Mouse (Mus musculus): ENCODE data around the gene Ovol3.
A peak's percentile ranks its signal among the peaks of the same experiment; 100 is the strongest.
"Not testable (repeated sequence)": the region's sequence is repeated elsewhere in the genome, so short reads cannot be mapped to it uniquely, and the experiment has no call there.

Ovol3 gene

DNA sequence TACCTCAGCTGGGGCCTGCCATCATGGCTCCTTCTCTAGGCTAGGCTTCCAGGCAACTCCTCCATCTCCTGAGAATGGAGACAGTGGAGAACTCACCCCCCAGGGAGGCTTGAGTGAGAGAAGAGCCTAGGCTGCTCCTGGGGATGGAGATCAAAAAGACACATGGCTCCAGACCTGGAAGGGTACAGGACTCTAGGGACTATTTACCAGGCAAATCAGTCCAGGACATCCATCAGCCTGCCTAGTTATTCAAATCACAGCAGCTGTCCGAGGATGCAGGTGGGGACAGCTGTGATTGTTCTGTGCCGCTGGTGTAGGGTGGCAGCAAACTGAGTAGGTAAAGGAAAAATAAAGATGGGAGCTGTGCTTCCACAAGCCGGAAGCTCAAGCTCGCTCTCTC, at the start of gene Ovol3:
Gene Ovol3, minus strand, starts transcription at position 101 of the 400 bp plus-strand sequence.
- DNase-seq (ENCODE audit: low spot score) = no peak

DNA sequence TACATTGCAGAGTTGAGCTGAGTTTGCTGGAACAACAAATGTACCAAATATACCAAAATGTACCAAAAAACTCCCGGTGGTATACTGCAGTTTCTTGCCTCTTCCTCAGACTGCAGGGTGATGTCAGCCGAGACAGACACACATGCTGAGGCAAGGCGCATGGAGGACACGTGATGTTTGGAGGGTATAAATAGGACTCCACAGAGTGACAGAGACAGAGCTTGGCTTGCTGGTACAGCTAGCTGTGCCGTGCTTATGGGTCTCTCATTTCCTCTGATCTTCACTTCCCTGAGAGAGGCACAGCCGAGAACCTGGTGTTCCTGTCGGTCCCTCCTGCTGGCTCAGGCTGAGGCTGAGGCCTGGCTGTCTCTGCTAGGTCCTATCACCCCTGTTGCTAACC, 47.2 kb upstream of the Ovol3 start:
- no peak for DNase-seq (ENCODE audit: low spot score)

DNA sequence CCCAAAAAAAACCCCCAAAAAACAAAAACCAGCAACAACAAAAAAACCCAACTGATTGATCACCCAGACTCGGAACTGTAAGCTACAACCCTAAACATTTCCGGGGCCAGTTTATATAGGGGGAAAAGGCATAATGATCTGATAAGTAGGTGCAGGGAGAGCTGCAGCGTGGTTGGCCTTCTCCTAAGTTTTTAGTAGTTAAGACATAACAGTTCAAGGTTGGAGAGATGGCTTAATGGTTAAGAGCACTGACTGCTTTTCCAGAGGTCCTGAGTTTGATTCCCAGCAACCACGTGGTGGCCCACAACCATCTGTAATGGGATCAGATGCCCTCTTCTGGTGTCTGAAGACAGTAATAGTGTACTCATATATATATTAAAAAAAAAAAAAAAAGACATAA, 46.0 kb upstream of the Ovol3 start:
- no peak for DNase-seq (ENCODE audit: low spot score)

DNA sequence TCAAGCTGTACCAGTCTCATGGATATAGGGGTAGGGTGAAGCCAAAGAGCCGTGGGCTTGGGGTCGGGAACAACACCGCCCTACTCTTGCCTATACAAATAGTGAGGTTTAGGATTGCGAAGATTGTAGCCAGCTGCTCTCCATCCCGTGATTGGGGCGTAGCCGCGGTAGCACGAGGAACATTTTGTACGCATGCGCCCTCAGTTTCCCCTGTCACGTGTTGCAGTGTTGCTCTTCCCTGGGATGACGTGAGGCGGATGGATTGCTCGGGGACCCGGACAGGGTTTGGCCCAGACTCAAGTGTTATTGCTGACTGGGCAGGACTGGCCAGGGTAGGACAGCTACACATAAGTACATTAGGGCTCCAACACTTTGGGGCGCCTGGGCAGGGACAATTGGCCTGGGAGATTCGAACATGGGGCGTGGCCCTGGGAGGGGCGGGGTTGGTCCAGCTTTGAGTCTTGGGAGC, 45.2 kb upstream of the Ovol3 start:
- peak; percentile 92 for DNase-seq (ENCODE audit: low spot score)

DNA sequence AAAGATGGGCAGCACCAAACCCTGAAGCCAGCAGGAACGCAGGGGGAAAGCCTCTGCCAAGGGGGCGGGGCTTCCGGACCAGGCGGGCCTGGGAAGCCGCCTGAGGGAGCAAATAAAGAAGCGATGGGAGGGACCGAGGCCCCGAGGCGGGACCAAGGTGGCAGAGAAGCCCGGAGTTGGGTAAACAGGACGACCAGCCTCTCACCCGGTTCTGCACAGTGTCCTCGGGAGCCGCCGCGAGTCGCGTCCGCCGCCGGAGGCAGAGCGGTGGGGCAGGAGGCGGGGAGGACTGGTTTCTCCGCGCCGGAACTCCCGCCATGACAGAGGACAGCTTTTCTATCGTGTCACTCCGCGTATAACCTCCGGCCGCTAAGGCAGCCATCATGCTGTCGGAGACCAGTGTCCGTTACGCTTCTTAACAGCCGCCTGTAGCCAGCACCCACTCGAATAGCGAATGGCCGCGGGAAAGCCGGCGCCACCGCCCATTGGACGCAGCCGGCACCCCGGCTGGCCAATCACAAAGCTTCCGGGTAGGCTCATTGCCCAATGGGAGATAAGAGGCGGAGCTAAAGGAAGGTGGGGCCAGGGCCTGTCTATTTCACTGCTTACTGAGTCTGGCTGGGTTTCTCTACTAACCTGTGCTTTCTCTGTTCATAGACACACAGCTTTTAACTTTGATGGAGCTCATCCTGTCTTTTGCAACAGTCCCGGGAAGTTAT, 44.6 kb upstream of the Ovol3 start, which contains the start of the genes Thap8 and Wdr62:
Gene Thap8, plus strand, starts transcription at position 144 of the 719 bp plus-strand sequence.
Gene Wdr62, minus strand, starts transcription at position 469 of the 719 bp plus-strand sequence.
- peak; percentile 94 for DNase-seq (ENCODE audit: low spot score)

DNA sequence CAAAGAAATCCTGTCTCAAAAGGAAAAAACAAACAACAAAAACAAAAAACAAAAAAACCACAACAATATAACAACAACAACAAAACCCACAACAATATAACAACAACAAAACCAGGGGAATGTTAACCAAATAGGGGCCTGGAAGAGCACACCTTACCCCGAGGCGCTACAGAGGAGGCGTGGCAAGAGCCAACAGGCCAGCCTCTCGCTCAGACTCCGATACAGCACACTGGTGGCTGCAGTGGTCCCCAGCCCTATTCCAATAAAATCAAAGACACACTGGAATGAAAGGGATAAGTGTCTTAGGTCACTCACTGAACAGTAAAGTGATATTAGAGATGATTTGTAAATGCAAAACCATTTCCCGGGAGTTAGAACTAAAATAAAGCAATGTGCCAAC, 44.0 kb upstream of the Ovol3 start:
- DNase-seq (ENCODE audit: low spot score) = no peak

DNA sequence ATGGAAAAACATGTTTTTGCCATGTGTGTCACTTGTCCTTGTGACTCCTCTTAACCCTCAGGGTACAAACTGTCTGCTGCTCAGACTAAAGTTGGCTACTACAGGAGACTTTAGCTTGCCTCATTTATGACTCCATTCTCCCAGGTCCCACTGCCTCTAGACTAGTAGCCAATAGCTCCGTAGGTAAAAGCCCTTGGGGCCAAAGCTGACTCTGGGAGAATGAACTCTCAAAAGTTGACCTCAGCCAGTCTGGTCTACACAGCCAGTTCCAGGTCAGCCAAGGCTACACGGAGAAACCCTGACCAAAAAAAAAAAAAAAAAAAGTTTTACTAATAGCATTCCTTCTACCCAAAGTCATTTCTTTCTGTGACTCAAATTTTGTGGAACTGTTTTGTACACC, 43.4 kb upstream of the Ovol3 start:
- DNase-seq (ENCODE audit: low spot score) = no peak

DNA sequence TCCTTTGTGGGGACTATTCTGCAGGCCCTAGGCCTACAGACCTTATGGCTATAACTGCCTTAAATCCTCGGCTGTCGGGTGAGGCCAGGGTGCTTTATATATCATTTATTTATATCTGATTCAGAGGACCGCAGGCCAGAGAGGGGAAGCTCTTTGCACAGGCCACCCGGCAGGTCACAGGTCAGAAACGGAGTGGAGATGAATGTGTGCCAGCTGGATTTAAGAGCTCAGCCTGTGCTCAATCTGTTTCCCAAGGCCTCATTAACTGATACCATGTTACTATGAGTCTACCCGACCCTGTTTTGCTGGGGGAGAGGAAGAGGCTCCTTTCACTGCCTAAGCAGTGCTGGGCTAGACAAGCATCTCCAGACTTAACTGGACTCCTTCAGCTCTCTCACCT, 38.9 kb upstream of the Ovol3 start:
- no peak for DNase-seq (ENCODE audit: low spot score)

DNA sequence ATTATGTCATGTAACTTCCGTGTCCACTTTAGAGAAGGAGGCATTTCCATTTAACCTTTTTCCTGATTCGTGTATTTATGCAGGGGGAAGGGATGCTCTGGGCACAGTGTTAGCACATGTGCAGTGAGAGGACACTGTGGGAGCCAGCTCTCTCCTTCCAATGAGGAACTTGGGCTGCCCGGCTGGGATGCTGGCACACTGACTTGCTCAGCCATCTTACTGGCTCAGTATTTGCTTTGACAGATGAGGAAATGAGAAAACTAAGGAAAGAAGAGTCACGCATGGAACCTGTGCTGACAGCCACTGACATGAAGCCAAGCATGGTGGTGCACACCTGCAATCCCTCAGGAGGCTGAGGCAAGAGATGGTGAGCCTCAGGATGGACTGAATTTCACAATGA, 34.1 kb upstream of the Ovol3 start:
- no peak for DNase-seq (ENCODE audit: low spot score)

DNA sequence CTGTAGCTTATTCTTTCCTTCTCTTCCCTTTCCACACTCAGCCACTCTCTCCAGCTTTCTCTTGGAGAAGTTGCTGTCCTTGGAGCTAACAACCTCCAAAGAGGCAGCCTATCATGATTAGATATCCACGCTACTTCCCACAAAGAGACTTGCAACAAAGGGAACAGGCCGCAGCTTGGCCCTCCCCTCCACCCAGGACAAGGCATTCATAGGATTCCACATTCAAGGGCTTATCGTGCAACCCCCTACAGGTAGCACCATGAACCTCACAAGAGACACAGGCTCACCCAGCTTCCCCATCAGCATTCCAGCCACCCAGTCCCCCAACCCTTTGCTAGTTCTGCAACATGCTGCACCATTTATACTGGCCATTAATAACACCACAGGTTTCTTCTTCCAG, 31.3 kb upstream of the Ovol3 start:
- no peak for DNase-seq (ENCODE audit: low spot score)

DNA sequence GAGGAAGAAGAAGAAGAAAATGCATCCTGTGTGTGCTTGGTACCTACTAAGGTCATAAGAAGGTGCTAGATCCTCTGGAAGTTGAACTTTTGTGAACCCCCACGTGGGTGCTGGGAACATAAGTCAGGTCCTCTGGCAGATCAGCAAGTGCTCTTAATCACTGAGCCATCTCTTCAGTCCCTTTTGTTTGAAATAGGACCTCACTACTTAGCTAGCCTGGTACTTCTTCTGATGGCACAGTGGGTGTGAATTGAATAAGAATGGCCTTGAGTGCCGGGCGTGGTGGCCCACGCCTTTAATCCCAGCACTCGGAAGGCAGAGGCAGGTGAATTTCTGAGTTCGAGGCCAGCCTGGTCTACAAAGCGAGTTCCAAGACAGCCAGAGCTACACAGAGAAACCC, 30.4 kb upstream of the Ovol3 start:
- DNase-seq (ENCODE audit: low spot score) = no peak

DNA sequence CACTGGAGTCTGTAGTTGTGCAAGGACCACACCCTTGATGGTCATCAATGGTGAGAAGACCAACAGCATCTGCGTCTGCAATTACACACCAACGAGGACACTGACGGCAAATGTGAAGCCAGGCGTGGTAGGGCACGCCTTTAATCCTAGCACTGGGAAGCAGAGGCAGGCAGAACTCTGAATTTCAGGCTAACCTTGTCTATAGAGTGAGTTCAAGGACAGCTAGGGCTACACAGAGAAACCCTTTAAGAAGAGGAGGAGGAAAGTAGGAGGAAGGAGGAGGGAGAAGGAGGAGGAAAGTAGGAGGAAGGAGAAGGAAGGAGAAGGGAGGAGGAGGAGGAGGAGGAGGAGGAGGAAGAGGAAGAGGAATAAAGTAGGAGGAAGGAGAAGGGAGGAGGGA, 30.0 kb upstream of the Ovol3 start:
- no peak for DNase-seq (ENCODE audit: low spot score)

DNA sequence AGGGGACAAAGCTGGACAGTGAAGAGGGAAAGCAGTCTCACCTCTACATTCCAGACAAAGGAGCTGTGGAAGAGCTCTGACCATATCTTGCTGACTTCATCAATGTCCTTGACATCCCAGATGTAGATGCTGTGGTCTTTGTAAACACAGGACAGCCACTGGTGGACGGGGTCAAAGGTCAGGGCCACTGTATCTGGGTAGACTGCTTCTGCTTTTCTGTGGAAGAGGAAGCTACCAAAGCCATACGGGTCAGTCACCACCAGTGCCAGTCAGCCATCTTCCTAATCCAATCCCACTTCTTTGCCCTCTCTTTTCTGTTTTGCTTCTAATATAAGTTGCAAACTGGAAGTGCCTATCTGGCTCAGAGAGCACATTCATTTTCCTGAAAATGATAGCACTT, 29.5 kb upstream of the Ovol3 start:
- no peak for DNase-seq (ENCODE audit: low spot score)

DNA sequence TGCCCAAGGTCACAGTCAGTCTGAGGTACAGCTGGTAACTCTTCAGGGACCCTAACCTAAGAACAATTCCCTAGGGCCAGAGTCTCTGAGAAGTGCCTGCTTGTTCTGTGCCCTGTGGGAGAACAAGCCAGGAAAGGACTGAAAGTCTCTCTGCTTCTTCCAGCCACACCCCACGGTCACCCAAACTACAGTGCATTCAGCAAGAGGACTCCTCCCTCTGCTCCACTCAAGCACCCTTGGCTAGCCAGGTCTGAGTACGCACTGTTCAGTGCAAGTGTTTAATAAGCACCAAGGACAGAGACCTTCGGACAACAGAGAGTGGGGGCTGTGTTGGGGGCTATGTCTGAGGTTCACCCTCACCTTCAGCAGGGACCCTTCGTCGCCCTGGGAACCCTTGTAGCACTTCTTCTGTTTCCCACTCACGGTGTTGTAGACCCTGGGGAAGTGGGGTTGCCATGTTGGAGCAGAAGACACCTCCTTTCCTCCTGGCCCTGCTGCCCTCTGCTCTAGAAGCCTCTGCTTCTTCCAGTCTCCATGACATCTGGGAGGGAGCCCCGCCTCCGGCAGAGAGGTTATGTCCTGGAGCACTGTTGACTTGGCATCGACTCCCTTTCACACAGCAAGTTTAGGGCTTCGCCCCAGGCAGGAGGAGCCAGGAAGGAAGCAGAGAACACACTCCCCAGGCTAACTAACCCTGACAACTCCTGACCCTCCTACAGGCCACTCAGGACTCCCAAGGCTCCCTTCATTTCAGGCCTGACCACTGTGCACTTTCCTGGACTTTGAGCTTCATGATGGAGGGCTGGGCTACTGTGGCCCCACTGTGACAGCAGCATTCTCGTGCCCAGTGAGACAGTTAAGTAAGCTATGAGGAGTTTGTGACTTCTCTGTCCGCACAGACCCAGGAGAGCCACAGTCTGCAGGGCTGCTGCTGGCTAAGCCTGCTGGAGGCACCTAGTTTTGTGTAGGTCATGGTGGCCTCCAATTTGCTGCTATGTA, 16.7 kb upstream of the Ovol3 start:
- peak; percentile 69 for DNase-seq (ENCODE audit: low spot score)

DNA sequence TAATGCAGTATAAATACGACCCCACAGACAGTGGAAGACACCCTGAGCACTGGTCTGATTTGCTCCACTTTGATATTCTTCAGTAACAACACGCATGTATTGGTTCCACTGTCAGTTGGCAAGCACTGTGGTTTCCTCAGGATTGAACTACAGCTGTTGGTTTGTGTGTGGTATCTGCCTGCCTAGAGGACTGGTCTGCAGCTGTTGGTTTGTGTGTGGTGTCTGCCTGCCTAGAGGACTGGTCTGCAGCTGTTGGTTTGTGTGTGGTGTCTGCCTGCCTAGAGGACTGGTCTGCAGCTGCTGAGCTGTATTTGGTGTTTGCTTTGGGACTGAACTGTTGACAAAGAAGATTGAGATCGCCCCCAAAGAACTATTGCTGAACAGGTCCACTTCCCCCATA, 1.8 kb upstream of the Ovol3 start:
- not testable (repeated sequence) for DNase-seq (ENCODE audit: low spot score)

DNA sequence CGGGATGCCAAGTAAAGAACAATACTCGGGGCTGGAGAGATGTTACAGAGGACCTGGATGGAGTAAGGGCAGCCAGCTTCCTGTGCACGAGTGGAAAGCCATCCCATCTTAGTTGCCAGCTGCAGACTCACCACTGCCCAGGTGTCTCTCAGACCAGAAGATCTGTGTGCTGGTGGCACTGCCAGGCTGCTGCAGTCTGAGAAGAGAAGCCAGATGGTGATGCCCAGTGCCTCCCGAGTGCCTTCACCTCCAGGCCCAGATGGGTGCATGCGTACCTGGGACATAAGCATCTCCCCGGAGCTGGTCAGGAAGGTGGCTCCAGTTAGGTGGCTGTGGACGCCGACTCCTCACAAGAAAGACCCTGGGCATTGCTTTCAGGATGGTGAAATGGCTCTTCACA, 434 bp downstream of the Ovol3 start:
- DNase-seq (ENCODE audit: low spot score) = no peak

DNA sequence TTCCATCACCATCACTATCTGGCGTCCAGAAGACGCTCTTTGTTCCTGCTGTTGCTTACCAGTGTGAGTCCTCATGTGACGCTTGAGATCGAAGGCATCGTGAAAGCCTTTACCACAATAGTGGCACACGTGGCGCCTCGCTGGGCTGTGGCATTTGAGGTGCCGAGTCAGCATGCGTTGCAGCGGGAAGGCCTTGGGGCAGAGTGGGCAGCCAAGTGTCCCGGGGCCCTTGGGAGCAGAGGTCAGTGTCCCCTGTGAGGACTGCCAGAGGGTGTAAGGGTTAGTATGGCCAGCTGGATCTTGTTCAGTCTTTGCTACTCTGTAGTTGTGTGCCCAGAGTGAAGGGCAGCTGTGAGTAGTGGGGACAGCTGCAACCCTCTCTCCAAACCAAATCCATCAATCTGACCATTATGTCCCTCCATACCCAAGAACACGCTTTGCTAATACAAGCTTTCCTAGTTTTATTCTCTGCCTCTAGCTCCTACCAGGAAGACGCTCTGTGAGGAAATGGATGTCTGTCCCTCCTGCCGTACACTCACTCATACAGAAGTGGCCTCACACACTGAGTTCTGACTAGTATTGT, 1.2 kb downstream of the Ovol3 start:
- peak; percentile 24 for DNase-seq (ENCODE audit: low spot score)

DNA sequence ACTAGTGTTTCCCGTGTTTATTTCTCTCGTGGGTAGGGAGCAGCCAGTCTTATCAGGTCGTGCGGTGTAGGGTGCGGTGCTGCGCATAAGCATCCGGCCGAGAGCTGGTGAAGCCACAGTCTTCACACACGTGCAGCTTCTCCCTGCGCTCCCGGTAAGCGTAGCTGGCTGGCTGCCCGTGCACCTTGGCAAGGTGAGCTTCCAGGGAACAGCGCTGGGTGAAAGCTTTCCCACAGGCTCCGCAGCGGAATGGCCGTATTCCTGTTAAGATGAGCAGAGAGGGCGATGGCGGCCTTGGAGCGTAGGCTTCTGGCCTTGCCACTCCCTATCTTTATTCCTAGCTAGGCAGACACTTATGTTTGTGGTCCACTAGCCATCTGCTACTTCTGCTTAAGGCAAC, 2.1 kb downstream of the Ovol3 start:
- DNase-seq (ENCODE audit: low spot score) = no peak

DNA sequence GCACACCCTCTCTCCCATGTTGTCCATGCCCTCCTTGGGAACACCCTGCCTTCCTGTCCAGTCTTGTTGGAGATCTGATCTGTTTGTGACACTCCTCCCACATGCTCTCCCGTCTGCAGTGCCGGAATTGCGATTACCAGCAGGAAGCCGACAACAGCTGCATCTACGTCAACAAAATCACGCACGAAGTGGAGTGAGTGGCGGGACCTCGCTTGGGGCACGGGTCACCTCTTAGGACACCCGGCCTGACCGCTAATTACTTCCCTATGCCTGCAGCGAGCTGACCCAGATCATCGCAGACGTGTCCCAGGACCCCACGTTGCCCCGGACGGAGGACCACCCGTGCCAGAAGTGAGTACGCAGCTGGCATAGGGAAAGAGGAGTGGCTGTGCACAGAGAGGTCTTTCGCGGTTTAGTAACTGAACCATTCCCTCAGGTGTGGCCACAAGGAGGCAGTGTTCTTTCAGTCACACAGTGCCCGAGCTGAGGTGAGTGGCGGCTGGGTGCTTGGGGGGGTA, 2.8 kb downstream of the Ovol3 start:
- peak; percentile 49 for DNase-seq (ENCODE audit: low spot score)

DNA sequence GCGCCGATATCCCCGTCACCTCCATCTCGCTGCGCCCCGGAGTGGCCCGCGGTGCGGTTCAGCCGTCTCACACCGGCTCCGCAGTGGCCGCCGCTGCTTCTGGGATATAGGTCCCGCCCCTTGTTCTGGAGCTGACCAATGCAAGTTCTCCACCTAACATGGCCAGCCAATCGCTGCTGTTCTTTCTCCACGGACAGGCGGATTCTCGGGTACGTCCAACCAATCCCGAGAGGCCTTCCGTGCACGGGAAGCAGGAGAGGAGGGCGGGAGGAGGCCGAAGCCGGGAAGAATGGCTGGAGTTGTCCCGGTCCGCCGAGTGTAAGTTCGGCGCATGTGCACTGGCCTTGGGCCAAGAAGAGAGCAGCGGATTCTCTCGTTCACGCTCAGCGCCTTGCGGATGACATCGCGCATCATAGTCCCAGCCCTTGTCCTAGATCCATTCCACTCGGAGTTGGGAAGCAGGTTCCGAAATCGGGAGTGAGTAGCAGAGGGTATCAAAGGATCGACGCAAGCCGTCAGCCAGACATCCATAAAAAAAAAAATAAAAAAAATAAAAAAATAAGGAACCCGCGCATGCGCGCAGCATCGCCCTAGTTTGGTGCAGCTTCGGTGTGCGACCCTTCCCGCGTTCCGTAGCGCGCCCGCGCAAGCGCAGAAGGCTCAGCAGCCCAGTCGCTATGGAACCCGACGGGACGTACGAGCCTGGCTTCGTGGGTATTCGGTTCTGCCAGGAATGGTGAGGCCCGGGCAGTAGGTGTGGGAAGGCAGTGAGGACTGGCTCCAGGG, 3.7 kb downstream of the Ovol3 start, which contains the start of the genes Polr2i and Tbcb:
Gene Polr2i, plus strand, starts transcription at position 280 of the 786 bp plus-strand sequence.
Gene Tbcb, minus strand, starts transcription at position 604 of the 786 bp plus-strand sequence.
- DNase-seq (ENCODE audit: low spot score) = peak; percentile 99

DNA sequence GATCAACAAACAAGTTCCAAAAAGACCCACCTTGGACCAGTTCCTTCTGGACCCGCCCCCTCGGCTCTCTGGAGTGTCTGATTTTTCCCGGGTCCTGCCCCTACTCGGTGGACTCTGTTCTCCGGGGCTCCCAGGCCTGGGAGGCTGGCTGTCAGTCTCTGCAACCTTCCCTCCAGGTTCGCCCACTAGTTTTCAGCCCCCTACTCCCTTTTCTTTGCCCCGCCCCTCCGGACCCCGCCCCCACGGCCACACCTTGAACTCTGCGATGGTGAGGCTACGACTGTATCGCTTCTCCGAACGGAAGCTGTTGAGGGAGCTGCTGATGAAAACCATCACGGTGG, 4.2 kb downstream of the Ovol3 start:
- no peak for DNase-seq (ENCODE audit: low spot score)
